21 mouse cellular contexts compared by ENCODE assay signal in the genomic region with DNA sequence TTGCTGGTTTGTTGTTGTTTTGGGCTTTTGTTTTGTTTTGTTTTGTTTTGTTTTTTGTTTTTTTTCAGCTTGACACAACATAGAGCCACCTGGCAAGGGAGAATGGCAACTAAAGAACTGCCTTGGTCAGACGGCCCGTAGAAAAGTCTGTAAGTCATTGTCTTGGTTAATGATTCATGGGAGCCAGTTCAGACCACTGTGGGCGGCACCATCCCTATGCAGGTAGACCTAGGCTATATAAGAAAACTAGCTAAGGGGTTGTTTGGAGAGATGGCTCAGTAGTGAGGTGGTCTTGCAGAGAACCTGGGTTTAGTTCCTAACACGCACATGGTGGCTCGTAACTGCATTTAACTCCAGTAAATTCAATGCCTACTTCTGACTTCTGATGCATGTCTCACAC. TPM values are rescaled to one million over a fixed set of nuclear protein-coding genes. Genes with fewer than 3 reads are reported as not detected.
DNase-seq lines count a peak whose midpoint lies in the region; ATAC-seq and TF ChIP-seq lines count a peak whose summit lies in the region.
"Had no signal": no experiment of that assay in that cellular context is flagged by ENCODE, and none has a peak within 500 bp of the region (broad histone marks: within the 10 kb centered on the region; RNA-seq: fewer than 3 reads in every experiment).

No protein-coding gene starts in this region.

- no peak for ATAC-seq in kidney, embryonic 16.5 days (ENCODE audit: low FRiP score, low TSS enrichment)
- ATAC-seq: activated CD4-positive, CD25-positive, alpha-beta regulatory T cell, adult 4 months; forebrain, embryonic 13.5 days; forebrain, embryonic 16.5 days; hindbrain, embryonic 16.5 days had no signal

- no peak overlapping the region for H3K9ac ChIP-seq in kidney, embryonic 16.5 days (replicated peaks; ENCODE audit: low read length)
- H3K9ac ChIP-seq: forebrain, embryonic 13.5 days; hindbrain, embryonic 13.5 days had no signal

- peaks cover 8% of the 10 kb centered on the region; the same call in 1 of the 2 replicates for H3K9me3 ChIP-seq in kidney, embryonic 16.5 days (ENCODE audit: low read length)
- H3K9me3 ChIP-seq: hindbrain, embryonic 13.5 days had no signal

- no peak overlapping the region for H3K4me3 ChIP-seq in kidney, adult 2 months (ENCODE audit: insufficient read depth, low read depth, low read length)
- H3K4me3 ChIP-seq in kidney, embryonic 16.5 days (ENCODE audit: low read length), result no peak overlapping the region
- H3K4me3 ChIP-seq: forebrain, embryonic 10.5 days; forebrain, embryonic 13.5 days; hindbrain, embryonic 10.5 days; hindbrain, embryonic 13.5 days had no signal

- no peak for TF ChIP-seq CTCF in kidney, adult 2 months (conservative IDR thresholded peaks at IDR 0.05; ENCODE audit: insufficient read depth, insufficient read length, low read depth, low read length)

- peak overlapping the region; percentile 88 for H3K27ac ChIP-seq in kidney, adult 2 months (ENCODE audit: insufficient read depth, low read depth, low read length)
- H3K27ac ChIP-seq in kidney, embryonic 16.5 days (ENCODE audit: low read length), result no peak overlapping the region
- H3K27ac ChIP-seq: forebrain, embryonic 10.5 days; forebrain, embryonic 13.5 days; hindbrain, embryonic 10.5 days; hindbrain, embryonic 13.5 days had no signal

- TF ChIP-seq POLR2A in kidney, adult 2 months (IDR thresholded peaks at IDR 0.05; ENCODE audit: low read depth, low read length), result no peak

- no peak overlapping the region for H3K4me2 ChIP-seq in kidney, embryonic 16.5 days (replicated peaks; ENCODE audit: low read depth, low read length)
- H3K4me2 ChIP-seq: forebrain, embryonic 13.5 days; heart, embryonic 11.5 days; hindbrain, embryonic 13.5 days had no signal

- no peaks in the 10 kb centered on the region for H3K36me3 ChIP-seq in kidney, adult 2 months (ENCODE audit: control insufficient read depth, insufficient read depth, low read length)
- no peaks in the 10 kb centered on the region for H3K36me3 ChIP-seq in kidney, embryonic 16.5 days (ENCODE audit: insufficient read depth, low read length)
- H3K36me3 ChIP-seq: forebrain, embryonic 10.5 days; hindbrain, embryonic 10.5 days; hindbrain, embryonic 13.5 days had no signal

- DNase-seq in heart, adult 11 months, result peak; percentile 61
- DNase-seq in heart, postnatal 4 days, result no peak
- peak; percentile 74 for DNase-seq in kidney, adult 2 months
- DNase-seq in kidney, postnatal 10 days, result no peak
- peak; percentile 32 to 40 for DNase-seq in kidney, postnatal 25 days
- DNase-seq: adrenal gland, adult 8-10 months; adrenal gland, postnatal 25 days; cerebellum, adult 11-12 months; cerebellum, adult 8-10 months; cerebellum, postnatal 10 days; gastrocnemius, postnatal 10 days; gastrocnemius, postnatal 36 days had no signal

- H3K27me3 ChIP-seq in kidney, adult 2 months (replicated peaks; ENCODE audit: control insufficient read depth, insufficient read depth, low read length), result no peaks in the 10 kb centered on the region
- no peaks in the 10 kb centered on the region for H3K27me3 ChIP-seq in kidney, embryonic 16.5 days (ENCODE audit: insufficient read depth, low read length)
- H3K27me3 ChIP-seq: forebrain, embryonic 13.5 days; hindbrain, embryonic 13.5 days had no signal

- 76% methylated on average over 5 of the region's 5 CpGs for WGBS in kidney, adult 2 months
- WGBS in kidney, embryonic 16.5 days, result 90% methylated on average over 5 of the region's 5 CpGs

- H3K4me1 ChIP-seq in kidney, adult 2 months (ENCODE audit: control insufficient read depth, insufficient read depth, low read length), result peaks cover 5% of the 10 kb centered on the region
- H3K4me1 ChIP-seq in kidney, embryonic 16.5 days (ENCODE audit: insufficient read depth, low read length), result no peaks in the 10 kb centered on the region
- H3K4me1 ChIP-seq: forebrain, embryonic 10.5 days; forebrain, embryonic 13.5 days; hindbrain, embryonic 13.5 days had no signal

RNA-seq across cellular contexts. Expression of a gene that starts 6.7 kb away (rescaled TPM):
- total RNA-seq in heart, postnatal 4 days (2021), result 10 to 100 TPM; 45.9 to 46.7 TPM
- 12.1 and 14.7 TPM in 2 replicates for polyA plus RNA-seq in kidney, adult 2 months (2012; rRNA removed)
- polyA plus RNA-seq in kidney, embryonic 16.5 days (2015; fragmentation: Nextera tagmentation; extraction: Ambion mirVana), result 11.9 and 13.7 TPM in 2 replicates

Comparison
In these comparisons a context has a peak if more than half of its experiments do, and no peak if none do; other contexts are left out.
1. DNase-seq: peak in heart, adult 11 months (single experiment), kidney, adult 2 months (single experiment) and kidney, postnatal 25 days (2 of 2); none in heart, postnatal 4 days (single experiment) and kidney, postnatal 10 days (single experiment).